Mouse (Mus musculus) E14TG2a.4 (cell line): Measurements from ENCODE around the gene Ces4a.

Experiments
- CTCF ChIP-seq: conservative IDR thresholded peaks from 2 replicates; pipeline ENCODE4 v1.5.1; 2014; ENCODE audit warnings: low read length
- NANOG ChIP-seq: IDR thresholded peaks from 2 replicates; pipeline ENCODE4 v1.6.1; 2014; ENCODE audit warnings: borderline replicate concordance, low read length, mixed read lengths

DNA sequence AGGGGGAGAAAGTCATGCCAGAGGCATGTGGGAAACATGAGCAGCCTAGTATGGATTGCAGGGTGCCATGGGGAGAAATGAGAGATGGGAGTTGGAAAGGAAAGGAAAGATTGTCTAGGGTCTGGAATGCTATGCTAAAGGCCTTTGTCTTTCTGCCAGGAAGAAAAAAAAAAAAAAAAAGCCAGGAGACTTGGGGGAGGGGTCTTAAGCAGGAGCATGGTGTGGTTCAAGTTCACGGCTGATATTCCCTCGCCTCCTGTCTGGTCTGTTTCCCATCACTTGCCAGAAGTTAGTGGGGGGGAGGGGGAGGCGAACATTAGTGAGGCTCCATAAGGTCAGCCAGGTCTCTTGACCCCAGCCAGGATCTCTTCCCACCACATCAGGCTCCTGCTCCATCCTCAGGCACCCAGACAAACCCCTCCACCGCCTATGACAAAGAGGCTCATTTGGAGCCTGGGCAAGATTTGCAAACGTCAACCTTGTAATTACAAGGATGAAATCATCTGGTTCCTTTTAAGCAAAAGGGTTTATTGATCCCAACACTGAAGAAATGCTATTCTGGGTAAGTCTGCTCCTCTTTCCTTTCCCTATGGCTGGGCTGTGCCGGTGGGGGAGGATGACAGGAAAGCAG is 32.8 kb downstream of the Ces4a start:
- no peak for TF ChIP-seq CTCF
- TF ChIP-seq NANOG: no peak
